Mouse (Mus musculus) neural tube, embryonic 12.5 days (tissue): ENCODE data around the gene Apc2. TPM values are rescaled to one million over a fixed set of nuclear protein-coding genes. Genes with fewer than 3 reads are reported as not detected.
A peak's percentile ranks its signal among the peaks of the same experiment; 100 is the strongest.

ENCODE experiments used
- ATAC-seq: fragments of 200-750 bp; cut with Nextera tagmentation; 2 replicates; pipeline ENCODE4 v1.8.0; 2017; ENCODE audit warnings: low read depth, mild to moderate bottlenecking, moderate TSS enrichment, moderate library complexity; ENCODE audit not compliant: low FRiP score
- H3K27ac ChIP-seq: fragments of 300-500 bp; sonication (generic); 2 replicates; pipeline ENCODE4 v1.5.1; 2016
- H3K27me3 ChIP-seq: fragments of 300-500 bp; sonication (generic); replicated peaks from 2 replicates; pipeline ENCODE4 v1.6.1; 2016; ENCODE audit warnings: mild to moderate bottlenecking
- H3K36me3 ChIP-seq: fragments of 300-500 bp; sonication (generic); 2 replicates; pipeline ENCODE4 v1.6.1; 2016; ENCODE audit warnings: mild to moderate bottlenecking
- H3K4me1 ChIP-seq: fragments of 300-500 bp; sonication (generic); 2 replicates; pipeline ENCODE4 v1.6.1; 2016
- H3K4me2 ChIP-seq: fragments of 300-500 bp; sonication (generic); replicated peaks from 2 replicates; pipeline ENCODE4 v1.6.1; 2016; ENCODE audit warnings: mild to moderate bottlenecking
- H3K4me3 ChIP-seq: fragments of 300-500 bp; sonication (generic); 2 replicates; pipeline ENCODE4 v1.5.1; 2016
- H3K9ac ChIP-seq: fragments of 300-500 bp; sonication (generic); 2 replicates; pipeline ENCODE4 v1.6.1; 2016; ENCODE audit warnings: mild to moderate bottlenecking
- H3K9me3 ChIP-seq: fragments of 300-500 bp; sonication (generic); 2 replicates; pipeline ENCODE4 v1.6.1; 2016; ENCODE audit warnings: mild to moderate bottlenecking
- WGBS: fragments of 180-500 bp; shearing (Covaris S2); methylation state at CpG from one replicate; pipeline ENCODE4 v1.1.7; 2016; 5-methylcytosine and 5-hydroxymethylcytosine counted together
- polyA plus RNA-seq: library from polyadenylated mRNA; unstranded; fragments of >200 nt; fragmentation: Nextera tagmentation; extraction: Ambion mirVana; gene quantifications from 2 replicates; pipeline ENCODE4 v1.2.1, GENCODE M21; 2016

Gene Apc2
- polyA plus RNA-seq, 1 experiment from 2014 or later: 175 TPM

DNA sequence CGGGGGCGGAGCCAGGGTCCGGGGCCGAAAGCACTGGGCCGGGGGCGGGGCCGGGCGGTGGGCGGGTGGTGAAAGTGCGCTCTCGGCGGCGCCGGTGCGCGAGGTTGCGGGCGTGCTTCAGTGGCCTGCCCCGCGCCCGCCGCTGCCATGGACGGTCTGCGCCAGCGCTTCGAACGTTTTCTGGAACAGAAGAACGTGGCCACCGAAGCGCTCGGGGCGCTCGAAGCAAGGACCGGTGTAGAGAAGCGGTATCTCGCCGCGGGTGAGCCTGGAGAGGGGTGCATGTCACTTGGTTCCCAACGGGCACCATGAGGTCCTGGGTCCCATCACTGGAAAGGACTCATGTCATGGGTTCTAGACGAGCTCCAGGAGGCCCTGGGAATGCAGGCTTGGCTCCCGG is 34.3 kb downstream of the Apc2 start:
- Histone ChIP-seq H3K9me3 (no peaks in the 10 kb centered on the region), H3K27ac (no peak overlapping the region), H3K4me1 (peaks cover 17% of the 10 kb centered on the region), H3K27me3 (peaks cover 21% of the 10 kb centered on the region), H3K36me3 (no peaks in the 10 kb centered on the region), H3K9ac (peak overlapping the region; percentile 53), H3K4me3 (peak overlapping the region; percentile 38), H3K4me2 (peak overlapping the region; percentile 79)
- no peak for ATAC-seq
- WGBS: 1% methylated on average over 41 of the region's 41 CpGs

DNA sequence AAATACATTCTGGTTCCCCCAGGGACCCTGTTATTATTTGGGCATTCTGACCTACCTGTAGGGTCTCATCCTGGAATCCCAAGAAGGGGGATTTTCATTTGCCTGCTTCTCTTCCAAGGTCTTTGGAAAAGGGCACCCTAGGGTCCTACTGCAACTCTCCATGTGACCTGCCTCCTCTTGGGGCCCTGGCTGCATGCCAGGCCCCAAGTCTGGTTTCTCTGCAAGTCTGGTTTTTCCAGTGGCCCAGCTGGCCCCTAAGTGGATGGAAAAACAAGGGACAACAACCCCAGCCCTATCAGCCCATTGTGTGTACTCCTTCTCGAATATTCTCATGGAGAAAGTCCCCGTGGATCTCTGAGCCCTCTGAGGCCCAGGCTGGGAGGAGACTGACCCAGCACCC is 35.1 kb downstream of the Apc2 start:
- Histone ChIP-seq H3K4me3 (no peak overlapping the region), H3K9me3 (no peaks in the 10 kb centered on the region), H3K27me3 (peaks cover 23% of the 10 kb centered on the region; the same call in 1 of the 2 replicates), H3K4me1 (peaks cover 15% of the 10 kb centered on the region), H3K4me2 (peak overlapping the region; percentile 79), H3K9ac (no peak overlapping the region), H3K27ac (no peak overlapping the region), H3K36me3 (no peaks in the 10 kb centered on the region)
- ATAC-seq: no peak
- 75% methylated on average over 2 of the region's 2 CpGs for WGBS

DNA sequence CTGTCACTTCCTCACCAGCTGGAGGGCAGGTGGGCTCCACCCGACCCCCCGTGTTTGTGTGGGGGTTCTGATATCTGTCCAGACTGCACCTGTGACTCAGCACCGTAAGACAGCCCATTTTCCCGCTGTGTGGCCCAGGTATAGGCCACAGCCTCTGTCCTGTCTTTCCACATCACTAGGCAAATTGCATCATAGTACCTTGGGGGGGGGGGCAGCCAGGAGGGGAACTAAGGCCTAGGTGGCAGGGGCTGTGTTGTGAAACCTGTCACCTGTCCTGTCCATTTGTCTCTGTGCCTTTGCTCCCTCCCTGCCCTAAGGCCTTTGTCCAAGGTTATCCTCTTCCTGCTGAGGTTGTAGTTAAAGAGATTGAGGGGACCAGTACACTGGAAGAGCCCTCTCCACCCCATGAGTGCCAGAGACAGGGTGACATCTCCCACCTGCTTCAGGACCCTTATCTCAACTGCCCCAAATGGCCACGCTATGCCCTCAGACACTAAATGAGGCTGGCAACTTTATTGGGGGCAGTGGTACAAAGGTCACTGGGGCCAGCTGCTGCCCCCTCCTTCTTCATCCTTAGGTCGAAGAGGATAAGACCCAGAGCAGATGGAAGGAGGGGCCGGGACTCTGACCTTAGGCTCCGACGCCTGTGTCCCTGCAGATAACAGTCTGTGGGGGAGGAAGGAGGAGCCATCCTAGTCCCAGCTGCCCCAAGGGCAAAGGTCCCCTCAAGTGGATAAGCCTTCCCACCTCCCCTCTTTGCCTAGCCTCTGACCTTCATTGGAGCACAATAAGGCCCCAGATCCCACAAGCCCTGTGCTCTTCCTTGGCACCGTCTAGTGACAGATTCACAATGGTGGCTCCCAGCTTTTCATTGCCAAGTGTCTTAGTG is 36.1 kb downstream of the Apc2 start:
- ATAC-seq: no peak
- H3K27ac ChIP-seq: no peak overlapping the region
- no peak overlapping the region for H3K4me2 ChIP-seq
- H3K4me3 ChIP-seq: no peak overlapping the region
- no peak overlapping the region for H3K9ac ChIP-seq
- H3K36me3 ChIP-seq: no peaks in the 10 kb centered on the region
- H3K4me1 ChIP-seq: peaks cover 15% of the 10 kb centered on the region
- no peaks in the 10 kb centered on the region for H3K9me3 ChIP-seq
- peaks cover 23% of the 10 kb centered on the region; the same call in 1 of the 2 replicates for H3K27me3 ChIP-seq
- WGBS: 72% methylated on average over 10 of the region's 10 CpGs

DNA sequence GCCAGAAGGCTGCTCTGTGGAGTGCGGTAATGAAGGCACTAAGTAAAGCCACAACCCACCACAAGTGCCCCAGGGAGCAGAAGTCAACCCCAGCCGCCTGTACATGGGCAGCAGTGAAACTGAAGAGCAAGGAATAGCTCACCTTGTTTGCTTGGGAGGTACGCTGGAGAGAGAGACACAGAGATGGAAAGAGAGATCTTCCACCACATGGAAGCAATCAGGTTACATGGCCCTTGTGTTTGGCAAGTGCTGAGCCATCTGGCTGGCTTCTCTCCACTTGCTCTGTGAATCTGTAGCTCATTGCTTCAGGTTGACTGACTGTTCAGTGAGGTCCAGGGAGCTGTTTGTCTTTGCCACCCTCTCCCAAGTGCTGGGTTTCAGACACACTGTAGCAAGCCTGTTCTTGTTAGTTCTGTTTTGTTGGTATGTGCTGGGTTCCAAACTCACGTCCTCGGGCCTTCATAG is 36.8 kb downstream of the Apc2 start:
- H3K36me3 ChIP-seq: no peaks in the 10 kb centered on the region
- no peak overlapping the region for H3K4me3 ChIP-seq
- 77% methylated on average over 5 of the region's 5 CpGs for WGBS
- no peak overlapping the region for H3K9ac ChIP-seq
- H3K4me1 ChIP-seq: peaks cover 15% of the 10 kb centered on the region
- H3K27me3 ChIP-seq: 0 out of 2 replicates have a peak, but pooled peaks cover 23% of the 10 kb centered on the region
- ATAC-seq: no peak
- no peak overlapping the region for H3K4me2 ChIP-seq
- H3K9me3 ChIP-seq: no peaks in the 10 kb centered on the region
- H3K27ac ChIP-seq: no peak overlapping the region

DNA sequence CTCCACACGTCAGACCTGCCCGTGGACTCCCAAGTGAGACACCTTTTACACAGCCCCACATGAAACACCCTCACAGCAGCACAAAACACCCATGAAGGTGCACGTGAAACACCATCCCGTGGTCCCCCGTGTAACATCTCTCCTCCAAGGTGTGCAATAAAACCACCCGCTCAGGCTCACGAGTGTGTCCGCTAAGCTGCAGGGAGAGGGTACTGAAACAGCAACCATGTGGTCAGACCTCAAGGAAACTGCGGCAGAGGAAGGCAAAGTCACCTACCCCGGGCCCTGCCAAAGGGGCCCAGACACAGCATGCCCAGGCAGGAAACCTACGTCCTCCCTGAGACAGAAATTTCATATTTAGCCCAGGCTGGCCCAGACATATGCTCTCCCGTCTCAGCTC is 40.5 kb downstream of the Apc2 start:
- H3K27me3 ChIP-seq: peaks cover 32% of the 10 kb centered on the region
- no peak overlapping the region for H3K27ac ChIP-seq
- peaks cover 7% of the 10 kb centered on the region; the same call in 1 of the 2 replicates for H3K4me1 ChIP-seq
- no peaks in the 10 kb centered on the region for H3K36me3 ChIP-seq
- no peaks in the 10 kb centered on the region for H3K9me3 ChIP-seq
- ATAC-seq: no peak
- no peak overlapping the region for H3K4me3 ChIP-seq
- no peak overlapping the region for H3K4me2 ChIP-seq
- no peak overlapping the region for H3K9ac ChIP-seq
- 87% methylated on average over 12 of the region's 12 CpGs for WGBS

DNA sequence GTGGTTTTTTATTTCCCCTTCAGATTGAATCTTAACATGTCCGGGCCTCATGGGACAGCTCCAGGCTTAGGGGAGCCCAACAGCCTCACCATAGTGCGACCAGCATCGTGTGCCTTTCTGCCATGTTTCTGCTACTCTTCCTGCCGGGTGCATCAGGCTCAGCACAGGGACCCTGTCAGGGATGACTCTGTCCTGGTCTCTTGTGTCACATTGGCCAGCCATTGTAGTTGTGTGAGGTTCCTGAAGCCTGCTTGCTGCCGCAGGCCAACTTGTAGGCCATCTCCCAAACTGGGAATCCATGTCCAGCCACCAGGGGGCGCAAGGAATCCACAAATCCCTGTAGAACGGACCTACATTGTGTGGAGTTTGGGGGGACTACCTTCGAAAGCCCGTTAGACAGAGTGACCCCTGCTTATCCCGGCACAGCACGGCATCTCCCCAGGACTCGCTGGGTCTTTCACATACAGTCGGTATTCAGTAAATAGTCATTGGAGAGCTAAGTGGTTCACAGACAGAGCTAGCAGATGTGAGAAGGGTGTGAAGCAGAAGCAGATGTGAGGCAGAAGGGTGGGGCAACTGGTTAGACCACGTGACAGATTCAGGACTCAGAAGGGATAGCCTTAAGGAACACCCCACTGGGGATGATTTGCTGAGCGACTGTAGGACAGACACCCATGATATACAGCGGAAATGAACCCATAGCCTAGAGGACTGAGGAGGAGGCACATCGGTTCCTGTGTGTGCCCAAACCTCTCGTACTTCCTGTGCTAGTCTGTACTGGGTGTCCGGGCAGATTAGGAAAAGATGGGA is 44.4 kb downstream of the Apc2 start:
- no peak overlapping the region for H3K4me3 ChIP-seq
- 23% methylated on average over 19 of the region's 19 CpGs for WGBS
- H3K27me3 ChIP-seq: peaks cover 61% of the 10 kb centered on the region
- H3K27ac ChIP-seq: no peak overlapping the region
- H3K9me3 ChIP-seq: no peaks in the 10 kb centered on the region
- H3K4me1 ChIP-seq: peaks cover 35% of the 10 kb centered on the region
- H3K36me3 ChIP-seq: no peaks in the 10 kb centered on the region
- no peak for ATAC-seq
- peak overlapping the region; percentile 36 for H3K4me2 ChIP-seq
- H3K9ac ChIP-seq: no peak overlapping the region

DNA sequence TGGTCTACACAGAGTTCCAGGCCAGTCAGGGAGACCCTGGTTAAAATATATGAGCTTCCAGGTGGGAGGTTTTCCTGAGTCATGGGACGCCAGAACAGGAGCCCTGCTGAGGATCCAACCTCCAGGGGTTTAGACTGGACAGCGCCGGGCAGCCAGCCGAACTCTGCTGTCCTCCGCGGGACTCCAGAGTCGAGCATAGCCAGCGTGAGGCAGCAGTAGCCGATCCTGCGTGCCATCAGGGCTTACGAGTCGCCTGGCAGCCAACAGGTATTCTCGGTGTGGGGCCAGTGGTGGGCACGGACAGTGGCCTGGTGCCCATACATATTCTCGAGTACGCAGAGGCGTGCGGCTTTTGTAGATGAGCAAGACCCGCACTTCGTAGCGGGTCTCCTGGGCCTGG is 45.2 kb downstream of the Apc2 start:
- H3K9me3 ChIP-seq: no peaks in the 10 kb centered on the region
- no peak overlapping the region for H3K27ac ChIP-seq
- H3K36me3 ChIP-seq: no peaks in the 10 kb centered on the region
- H3K4me2 ChIP-seq: no peak overlapping the region
- peaks cover 65% of the 10 kb centered on the region for H3K27me3 ChIP-seq
- H3K4me1 ChIP-seq: peaks cover 37% of the 10 kb centered on the region
- WGBS: 12% methylated on average over 21 of the region's 21 CpGs
- H3K9ac ChIP-seq: no peak overlapping the region
- no peak overlapping the region for H3K4me3 ChIP-seq
- ATAC-seq: no peak

DNA sequence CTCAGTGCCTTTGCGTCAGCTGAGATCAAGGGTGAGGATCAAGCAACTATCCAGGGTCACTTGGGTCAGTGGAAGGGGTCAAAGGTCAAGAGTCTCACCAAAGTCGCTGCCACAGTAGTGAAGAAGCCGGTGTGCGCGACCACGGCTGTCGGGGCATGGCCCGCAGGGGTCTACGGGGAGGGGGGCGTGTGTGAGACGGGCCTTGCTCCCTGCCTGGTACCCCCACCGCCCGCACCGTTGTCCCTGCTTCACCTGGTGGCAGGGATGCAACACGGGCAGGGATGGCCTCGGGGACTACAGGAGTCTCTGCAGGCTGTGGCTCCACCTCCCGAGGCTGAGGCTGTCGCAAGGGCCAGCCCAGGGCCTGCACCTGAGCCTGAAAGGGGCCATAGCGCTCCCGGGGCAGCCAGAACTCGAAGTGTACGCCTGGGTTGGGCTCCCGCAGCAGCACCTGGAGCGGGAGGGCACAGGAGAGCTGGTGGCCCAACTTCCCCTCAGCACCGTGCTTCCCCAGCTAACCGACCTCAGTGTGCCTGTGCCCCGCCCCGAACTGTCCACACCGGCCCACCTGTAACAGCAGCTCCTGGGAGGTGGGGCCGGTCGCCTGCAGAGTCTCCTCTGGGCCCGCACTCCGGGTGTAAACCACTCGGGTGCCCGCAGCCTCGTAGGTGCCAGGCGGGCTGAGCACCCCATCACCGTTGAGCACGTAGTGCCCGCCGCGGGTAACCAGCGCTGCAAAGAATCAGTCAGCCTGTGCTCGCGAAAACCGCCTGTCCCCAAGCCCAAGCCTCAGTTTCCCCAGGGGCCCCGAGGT is 45.9 kb downstream of the Apc2 start:
- Histone ChIP-seq H3K4me2 (peak overlapping the region; percentile 61), H3K36me3 (no peaks in the 10 kb centered on the region), H3K27ac (no peak overlapping the region), H3K27me3 (peaks cover 70% of the 10 kb centered on the region), H3K9ac (no peak overlapping the region), H3K4me1 (peaks cover 37% of the 10 kb centered on the region), H3K9me3 (no peaks in the 10 kb centered on the region), H3K4me3 (0 out of 2 replicates have a peak overlapping the region, but pooled peaks have one; percentile 30)
- WGBS: 2% methylated on average over 47 of the region's 47 CpGs
- ATAC-seq: no peak

DNA sequence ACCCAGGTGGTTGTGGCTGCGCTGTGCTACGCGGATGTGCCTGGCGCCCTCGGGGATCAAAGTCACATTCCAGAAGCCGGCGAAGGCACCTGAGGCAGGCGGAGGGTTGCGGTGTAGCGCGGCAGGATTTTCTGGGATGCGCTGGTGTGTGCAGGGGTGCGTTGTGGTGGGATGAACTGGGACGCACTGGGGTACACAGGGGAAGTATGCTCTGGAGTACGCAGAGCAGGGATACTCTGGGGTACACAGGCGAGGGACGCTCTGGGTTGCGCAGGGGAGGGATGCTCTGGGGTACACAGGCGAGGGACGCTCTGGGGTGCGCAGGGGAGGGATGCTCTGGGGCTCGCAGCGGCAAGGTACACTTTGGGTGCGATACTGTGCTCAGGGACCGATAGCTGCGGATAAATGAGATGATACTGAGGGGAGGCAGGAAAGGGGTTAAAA is 46.5 kb downstream of the Apc2 start:
- Histone ChIP-seq H3K9me3 (no peaks in the 10 kb centered on the region), H3K4me2 (peak overlapping the region; percentile 61), H3K27me3 (peaks cover 74% of the 10 kb centered on the region), H3K4me1 (peaks cover 37% of the 10 kb centered on the region), H3K27ac (no peak overlapping the region), H3K4me3 (peak overlapping the region; percentile 30), H3K9ac (no peak overlapping the region), H3K36me3 (no peaks in the 10 kb centered on the region)
- 2% methylated on average over 26 of the region's 26 CpGs for WGBS
- peak; percentile 10; the same call in 1 of the 2 replicates for ATAC-seq

DNA sequence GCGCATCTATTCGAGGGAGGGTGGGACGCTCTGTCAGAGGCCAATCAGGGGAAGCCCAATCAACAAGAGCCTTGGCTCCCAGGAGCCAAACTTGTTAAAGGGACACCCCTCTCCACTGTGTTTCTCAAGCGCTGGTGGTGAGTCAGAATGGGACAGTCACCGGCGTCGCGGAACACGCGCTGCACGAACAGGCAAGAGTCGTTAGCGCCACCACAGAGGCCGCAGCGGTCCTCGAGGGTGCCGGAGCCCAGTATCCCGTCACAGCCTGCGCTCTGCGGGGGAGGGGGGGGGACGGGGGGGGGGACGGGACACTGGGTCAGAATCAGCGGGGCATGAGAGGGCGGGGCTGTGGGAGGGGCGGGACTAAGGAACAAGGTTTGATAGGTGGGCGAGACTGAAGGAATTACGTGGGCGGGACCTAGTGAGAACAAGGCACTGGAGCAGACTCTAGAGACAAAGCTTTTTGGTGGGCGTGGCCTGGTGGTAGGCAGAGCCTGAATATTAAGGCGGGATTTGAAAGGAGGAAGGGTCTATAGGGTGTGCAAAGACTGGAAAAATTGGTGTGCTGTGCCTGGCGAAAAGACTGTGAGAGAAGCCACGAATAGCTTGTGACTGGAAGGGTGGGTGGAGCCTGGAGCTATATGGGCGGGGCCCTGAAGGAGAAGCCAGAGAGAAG is 47.1 kb downstream of the Apc2 start:
- ATAC-seq: peak; percentile 64
- H3K4me3 ChIP-seq: peak overlapping the region; percentile 30
- H3K4me2 ChIP-seq: peak overlapping the region; percentile 61
- WGBS: under 1% methylated on average over 32 of the region's 33 CpGs
- peaks cover 80% of the 10 kb centered on the region for H3K27me3 ChIP-seq
- H3K9me3 ChIP-seq: no peaks in the 10 kb centered on the region
- H3K9ac ChIP-seq: no peak overlapping the region
- no peak overlapping the region for H3K27ac ChIP-seq
- no peaks in the 10 kb centered on the region for H3K36me3 ChIP-seq
- H3K4me1 ChIP-seq: peaks cover 39% of the 10 kb centered on the region

DNA sequence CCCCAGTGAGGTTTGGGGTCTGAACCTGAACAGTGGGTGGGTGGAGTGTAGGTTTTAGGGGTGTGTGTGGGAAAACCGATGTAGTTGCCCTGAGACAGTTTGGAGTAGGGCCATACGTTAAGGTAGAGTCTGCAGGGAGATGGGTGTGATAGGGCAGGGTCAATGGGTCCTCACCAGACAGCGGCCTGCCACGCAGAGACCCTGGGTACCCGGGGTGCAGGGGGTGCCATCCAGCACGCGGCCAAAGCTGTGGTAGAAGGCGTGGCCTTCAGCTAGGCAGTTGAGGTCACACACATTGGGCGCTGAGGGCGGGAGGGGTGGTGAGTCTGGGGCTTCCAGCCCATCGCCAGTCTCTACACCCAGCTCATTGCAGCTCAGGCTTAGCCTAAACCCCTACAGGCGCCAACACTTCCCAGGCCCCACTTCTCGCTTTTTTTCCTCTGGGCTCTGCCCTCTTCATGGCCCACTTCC is 47.7 kb downstream of the Apc2 start:
- peaks cover 44% of the 10 kb centered on the region for H3K4me1 ChIP-seq
- peak; percentile 8; the same call in 1 of the 2 replicates for ATAC-seq
- WGBS: 26% methylated on average over 13 of the region's 13 CpGs
- H3K36me3 ChIP-seq: no peaks in the 10 kb centered on the region
- peak overlapping the region; percentile 61 for H3K4me2 ChIP-seq
- no peak overlapping the region for H3K9ac ChIP-seq
- H3K27me3 ChIP-seq: peaks cover 85% of the 10 kb centered on the region
- no peaks in the 10 kb centered on the region for H3K9me3 ChIP-seq
- H3K27ac ChIP-seq: no peak overlapping the region
- peak overlapping the region; percentile 30; the same call in 1 of the 2 replicates for H3K4me3 ChIP-seq
